Mouse (Mus musculus) heart, embryonic 16.5 days (tissue): ENCODE results near the gene Zdhhc11. TPM values are rescaled to one million over a fixed set of nuclear protein-coding genes. Genes with fewer than 3 reads are reported as not detected.
"Not testable (repeated sequence)": the region's sequence is repeated elsewhere in the genome, so short reads cannot be mapped to it uniquely, and the experiment has no call there.

Experiments
- ATAC-seq: fragments of 200-750 bp; cut with Nextera tagmentation; replicated peaks from 2 replicates; pipeline ENCODE4 v1.8.0; 2017; ENCODE audit warnings: moderate number of reproducible peaks; ENCODE audit not compliant: insufficient read depth, low FRiP score; ENCODE audit errors: extremely low read depth
- H3K27ac ChIP-seq: fragments of 300-500 bp; sonication (generic); 2 replicates; pipeline ENCODE4 v1.5.1; 2014; ENCODE audit warnings: mild to moderate bottlenecking, low read length, control low read depth, moderate library complexity
- H3K27me3 ChIP-seq: fragments of 300-500 bp; sonication (generic); 2 replicates; pipeline ENCODE4 v1.6.1; 2014; ENCODE audit warnings: low read length, mixed read lengths; ENCODE audit not compliant: control insufficient read depth, insufficient read depth
- H3K36me3 ChIP-seq: fragments of 300-500 bp; sonication (generic); 2 replicates; pipeline ENCODE4 v1.6.1; 2014; ENCODE audit not compliant: control insufficient read depth, insufficient read depth
- H3K4me1 ChIP-seq: fragments of 300-500 bp; sonication (generic); 2 replicates; pipeline ENCODE4 v1.6.1; 2014; ENCODE audit warnings: low read length, mixed read lengths; ENCODE audit not compliant: control insufficient read depth, insufficient read depth
- H3K4me2 ChIP-seq: fragments of 300-500 bp; sonication (generic); 2 replicates; pipeline ENCODE4 v1.6.1; 2014; ENCODE audit warnings: low read depth, mild to moderate bottlenecking, control low read depth, low read length
- H3K4me3 ChIP-seq: fragments of 300-500 bp; sonication (generic); 2 replicates; pipeline ENCODE4 v1.5.1; 2014; ENCODE audit warnings: mild to moderate bottlenecking, control low read depth, low read length
- H3K9ac ChIP-seq: fragments of 300-500 bp; sonication (generic); 2 replicates; pipeline ENCODE4 v1.6.1; 2014; ENCODE audit warnings: low read length, control low read depth
- H3K9me3 ChIP-seq: fragments of 300-500 bp; sonication (generic); replicated peaks from 2 replicates; pipeline ENCODE4 v1.6.1; 2016; ENCODE audit warnings: low read length; ENCODE audit not compliant: control insufficient read depth
- WGBS: fragments of 180-500 bp; shearing (Covaris S2); extraction: QIAGEN DNeasy Blood & Tissue Kit; methylation state at CpG from one replicate; pipeline ENCODE4 v1.1.7; 2014; 5-methylcytosine and 5-hydroxymethylcytosine counted together
- polyA plus RNA-seq: library from polyadenylated mRNA; unstranded; fragments of >200 nt; fragmentation: Nextera tagmentation; extraction: Ambion mirVana; gene quantifications from 2 replicates; pipeline ENCODE4 v1.2.1, GENCODE M21; 2015

The Zdhhc11 gene
- polyA plus RNA-seq, 1 experiment from 2014 or later = not detected

GRCm38 (mm10) chr13:73996456-73996855, 32.8 kb downstream of the Zdhhc11 start:
- Histone ChIP-seq H3K4me3 (no peak overlapping the region), H3K9ac (no peak overlapping the region), H3K4me1 (no peaks in the 10 kb centered on the region), H3K27me3 (no peaks in the 10 kb centered on the region), H3K9me3 (no peaks in the 10 kb centered on the region), H3K4me2 (no peak overlapping the region), H3K27ac (no peak overlapping the region), H3K36me3 (no peaks in the 10 kb centered on the region)
- ATAC-seq = no peak
- WGBS = 76% methylated on average over 4 of the region's 4 CpGs

- no peak overlapping the region for H3K4me3 ChIP-seq
- ATAC-seq = no peak
- H3K4me2 ChIP-seq = no peak overlapping the region
- H3K4me1 ChIP-seq = no peaks in the 10 kb centered on the region
- no peak overlapping the region for H3K9ac ChIP-seq
- no peaks in the 10 kb centered on the region for H3K27me3 ChIP-seq
- H3K36me3 ChIP-seq = no peaks in the 10 kb centered on the region
- no peak overlapping the region for H3K27ac ChIP-seq
- no peaks in the 10 kb centered on the region for H3K9me3 ChIP-seq
Observed at GRCm38 (mm10) chr13:74000519-74000918, 36.9 kb downstream of the Zdhhc11 start.

DNA sequence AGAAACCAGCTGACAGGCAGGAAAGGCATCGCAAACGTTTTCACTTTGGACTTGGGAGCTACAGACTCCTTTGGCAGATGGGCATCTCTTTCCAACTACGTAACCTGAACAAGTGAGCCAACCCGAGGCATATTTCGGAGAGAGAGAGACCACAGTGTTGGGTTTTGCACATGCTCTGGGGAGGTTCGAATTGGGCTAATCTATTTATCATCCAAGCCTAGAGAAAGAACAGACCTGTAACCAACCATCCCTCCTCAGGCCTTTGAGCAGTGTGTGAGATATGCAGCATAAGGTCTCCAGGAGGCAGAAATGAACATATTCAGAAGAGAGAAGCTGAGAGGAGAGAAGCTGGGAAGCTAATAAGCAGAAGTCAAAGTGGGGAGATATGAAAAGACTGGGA, 37.3 kb downstream of the Zdhhc11 start:
- Histone ChIP-seq H3K4me2 (no peak overlapping the region), H3K36me3 (no peaks in the 10 kb centered on the region), H3K27ac (no peak overlapping the region), H3K9me3 (no peaks in the 10 kb centered on the region), H3K4me1 (no peaks in the 10 kb centered on the region), H3K27me3 (no peaks in the 10 kb centered on the region), H3K9ac (no peak overlapping the region), H3K4me3 (no peak overlapping the region)
- WGBS = 76% methylated on average over 6 of the region's 6 CpGs
- no peak for ATAC-seq

DNA sequence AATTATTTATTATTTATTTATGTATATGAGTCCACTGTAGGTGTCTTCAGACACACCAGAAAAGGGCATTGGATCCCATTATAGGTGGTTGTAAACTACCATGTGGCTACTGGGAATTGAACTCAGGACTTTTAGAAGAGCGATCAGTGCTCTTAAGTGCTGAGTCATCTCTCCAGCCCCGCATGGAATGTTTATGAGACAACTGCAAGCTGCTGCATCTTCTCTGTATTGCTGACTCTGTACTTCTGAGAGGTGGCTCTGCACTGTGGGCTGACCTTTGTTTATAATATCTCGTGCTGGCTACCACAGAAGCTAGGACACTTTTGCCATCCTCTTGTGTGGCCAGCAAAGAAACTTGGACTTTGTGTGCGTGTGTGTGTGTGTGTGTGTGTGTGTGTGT, 37.8 kb downstream of the Zdhhc11 start:
- no peak for ATAC-seq
- Histone ChIP-seq H3K27ac (no peak overlapping the region), H3K9me3 (no peaks in the 10 kb centered on the region), H3K36me3 (no peaks in the 10 kb centered on the region), H3K4me2 (no peak overlapping the region), H3K4me3 (no peak overlapping the region), H3K27me3 (no peaks in the 10 kb centered on the region), H3K9ac (no peak overlapping the region), H3K4me1 (no peaks in the 10 kb centered on the region)
- WGBS = 64% methylated on average over 4 of the region's 4 CpGs

DNA sequence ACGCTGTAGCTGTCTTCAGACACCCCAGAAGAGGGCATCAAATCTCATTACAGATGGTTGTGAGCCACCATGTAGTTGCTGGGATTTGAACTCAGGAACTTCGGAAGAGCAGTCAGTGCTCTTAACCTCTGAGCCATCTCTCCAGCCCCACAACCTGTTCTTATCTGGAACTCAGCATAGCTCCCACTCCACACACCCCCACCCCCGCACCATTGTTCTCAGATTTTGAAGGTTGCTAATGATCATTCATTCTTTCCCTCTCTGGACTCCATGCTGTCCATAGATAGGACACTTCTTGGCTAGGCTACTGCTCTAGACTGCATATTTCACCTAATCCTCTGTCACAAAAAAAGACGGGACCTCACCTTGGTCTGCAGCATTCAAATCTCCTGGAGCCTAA, 43.2 kb downstream of the Zdhhc11 start:
- H3K4me2 ChIP-seq, H3K27me3 ChIP-seq: not testable (repeated sequence)

GRCm38 (mm10) chr13:74008216-74008615, 44.6 kb downstream of the Zdhhc11 start:
- Histone ChIP-seq H3K4me3 (peak overlapping the region; percentile 70; the same call in 1 of the 2 replicates), H3K4me2 (peak overlapping the region; percentile 99), H3K4me1 (peaks cover 13% of the 10 kb centered on the region)
- WGBS = 83% methylated on average over 2 of the region's 2 CpGs
- H3K27ac ChIP-seq, H3K9me3 ChIP-seq, ATAC-seq, H3K27me3 ChIP-seq, H3K36me3 ChIP-seq, H3K9ac ChIP-seq: not testable (repeated sequence)

More for the DNA sequence above, 43.2 kb downstream of the Zdhhc11 start:
- ATAC-seq, H3K36me3 ChIP-seq, H3K27ac ChIP-seq, H3K9ac ChIP-seq, H3K9me3 ChIP-seq, H3K4me3 ChIP-seq: not testable (repeated sequence)
- peaks cover 13% of the 10 kb centered on the region for H3K4me1 ChIP-seq
- WGBS = 87% methylated on average over 4 of the region's 4 CpGs

- Histone ChIP-seq H3K27ac (peak within 1 kb of the TSS; percentile 57), H3K36me3 (no peaks in the 10 kb centered on the region), H3K4me1 (peaks cover 13% of the 10 kb centered on the region), H3K4me3 (peak within 1 kb of the TSS; percentile 70), H3K4me2 (peak within 1 kb of the TSS; percentile 99), H3K9ac (peak within 1 kb of the TSS; percentile 84), H3K9me3 (no peaks in the 10 kb centered on the region), H3K27me3 (0 out of 2 replicates have a peak, but pooled peaks cover 8% of the 10 kb centered on the region)
- ATAC-seq = peak; percentile 97
- under 1% methylated on average over 55 of the region's 56 CpGs for WGBS
Observed at GRCm38 (mm10) chr13:74008948-74009718, 45.5 kb downstream of the Zdhhc11 start, which contains the start of gene Tppp. Tppp (plus strand) TSS chr13:74009407.

GRCm38 (mm10) chr13:74009791-74010614, 46.4 kb downstream of the Zdhhc11 start:
- Histone ChIP-seq H3K4me1 (peaks cover 13% of the 10 kb centered on the region), H3K9me3 (no peaks in the 10 kb centered on the region), H3K4me3 (peak overlapping the region; percentile 70), H3K27ac (peak overlapping the region; percentile 57; the same call in 1 of the 2 replicates), H3K9ac (peak overlapping the region; percentile 72), H3K36me3 (no peaks in the 10 kb centered on the region), H3K27me3 (0 out of 2 replicates have a peak, but pooled peaks cover 8% of the 10 kb centered on the region), H3K4me2 (peak overlapping the region; percentile 99)
- 0 out of 2 replicates have a peak, but pooled peaks have one; percentile 12 for ATAC-seq
- under 1% methylated on average over 55 of the region's 55 CpGs for WGBS

DNA sequence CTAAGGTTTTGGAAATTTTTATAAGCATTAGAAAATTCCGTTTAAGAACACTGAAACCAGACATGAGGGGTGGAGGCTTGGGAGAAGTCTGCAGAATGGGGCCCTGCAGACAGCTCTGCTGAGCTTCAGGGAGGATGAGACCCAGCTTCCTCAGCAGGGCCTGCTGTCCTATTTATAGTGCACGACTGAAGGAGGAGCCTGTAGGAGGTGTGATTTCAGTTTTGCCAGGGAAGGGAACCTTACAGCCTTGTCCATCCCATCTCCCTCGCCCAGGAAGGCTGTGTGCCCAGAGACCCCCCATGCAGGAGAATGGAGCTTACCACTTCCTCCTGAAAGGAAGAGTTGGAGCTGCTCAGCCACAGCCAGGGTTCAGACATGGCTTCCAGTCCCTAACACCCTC, 47.0 kb downstream of the Zdhhc11 start:
- Histone ChIP-seq H3K4me2 (peak overlapping the region; percentile 99), H3K36me3 (no peaks in the 10 kb centered on the region), H3K9me3 (no peaks in the 10 kb centered on the region), H3K4me1 (peaks cover 13% of the 10 kb centered on the region), H3K4me3 (peak overlapping the region; percentile 70), H3K27ac (no peak overlapping the region), H3K9ac (peak overlapping the region; percentile 72), H3K27me3 (0 out of 2 replicates have a peak, but pooled peaks cover 8% of the 10 kb centered on the region)
- ATAC-seq = no peak
- 7% methylated on average over 3 of the region's 3 CpGs for WGBS
